Mouse (Mus musculus) ES-Bruce4 (cell line): ENCODE data around the gene Hoxb4. TPM values are rescaled to one million over a fixed set of nuclear protein-coding genes. Genes with fewer than 3 reads are reported as not detected.

Experiments used
- H3K27ac ChIP-seq: 2 replicates; pipeline ENCODE4 v1.5.1; 2012; ENCODE audit warnings: low read length, inconsistent platforms; ENCODE audit not compliant: insufficient read depth
- H3K27me3 ChIP-seq: 2 replicates; pipeline ENCODE4 v1.6.1; 2012; ENCODE audit warnings: mild to moderate bottlenecking, low read length, inconsistent platforms; ENCODE audit not compliant: control insufficient read depth, poor library complexity, insufficient read depth, severe bottlenecking
- H3K36me3 ChIP-seq: 2 replicates; pipeline ENCODE4 v1.6.1; 2012; ENCODE audit warnings: inconsistent platforms, mild to moderate bottlenecking, low read length, moderate library complexity; ENCODE audit not compliant: control insufficient read depth, poor library complexity, insufficient read depth, severe bottlenecking
- H3K4me1 ChIP-seq: one replicate; pipeline ENCODE4 v1.8.1; 2011; ENCODE audit warnings: low read length; ENCODE audit not compliant: control insufficient read depth, insufficient read depth
- H3K4me3 ChIP-seq: 2 replicates; pipeline ENCODE4 v1.5.1; 2011; ENCODE audit warnings: low read depth, mild to moderate bottlenecking, low read length
- H3K9ac ChIP-seq: 2 replicates; pipeline ENCODE4 v1.6.1; 2012; ENCODE audit warnings: low read depth, mild to moderate bottlenecking, inconsistent platforms; ENCODE audit not compliant: poor library complexity, severe bottlenecking
- H3K9me3 ChIP-seq: replicated peaks from 2 replicates; pipeline ENCODE4 v1.6.1; 2012; ENCODE audit warnings: mild to moderate bottlenecking, low read length, inconsistent platforms; ENCODE audit not compliant: control insufficient read depth, poor library complexity, insufficient read depth, severe bottlenecking
- CTCF ChIP-seq: IDR thresholded peaks from one replicate; pipeline ENCODE4 v1.8.1; 2011; ENCODE audit warnings: low read depth, low read length
- EP300 ChIP-seq: IDR thresholded peaks from 2 replicates; pipeline ENCODE4 v1.6.1; 2011; ENCODE audit warnings: low read depth, low read length; ENCODE audit not compliant: insufficient read depth
- POLR2A ChIP-seq: IDR thresholded peaks from one replicate; pipeline ENCODE4 v1.8.1; 2011; ENCODE audit warnings: low read length; ENCODE audit not compliant: insufficient read depth
- polyA plus RNA-seq: library from polyadenylated mRNA; stranded (reverse); fragments of >200 nt; gene quantifications from 2 replicates; pipeline ENCODE4 v1.2.4, GENCODE M21; 2011; ENCODE audit warnings: low read depth; ENCODE audit not compliant: missing spikeins, insufficient read depth, insufficient read length

Hoxb4 gene
- polyA plus RNA-seq, 1 experiment, result 0.70 TPM

DNA sequence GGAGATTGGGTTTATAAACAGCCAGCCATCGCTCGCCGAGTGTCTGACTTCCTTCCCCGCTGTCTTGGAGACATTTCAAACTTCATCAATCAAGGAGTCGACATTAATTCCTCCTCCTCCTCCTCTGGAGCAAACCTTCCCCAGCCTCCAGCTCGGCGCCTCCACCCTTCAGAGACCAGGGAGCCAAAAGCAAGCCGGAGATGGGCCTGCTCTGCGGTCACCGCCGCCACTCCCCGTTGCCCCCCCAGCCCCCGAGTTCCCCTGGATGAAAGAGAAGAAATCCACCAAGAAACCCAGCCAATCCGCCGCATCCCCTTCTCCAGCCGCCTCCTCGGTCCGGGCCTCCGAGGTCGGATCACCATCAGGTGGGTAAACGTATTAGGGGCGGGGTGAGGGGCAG is 33.8 kb downstream of the Hoxb4 start:
- Histone ChIP-seq H3K27me3 (peaks cover 53% of the 10 kb centered on the region), H3K4me3 (no peak overlapping the region)
- no peak for TF ChIP-seq EP300
- TF ChIP-seq CTCF, result no peak
- TF ChIP-seq POLR2A, result no peak

DNA sequence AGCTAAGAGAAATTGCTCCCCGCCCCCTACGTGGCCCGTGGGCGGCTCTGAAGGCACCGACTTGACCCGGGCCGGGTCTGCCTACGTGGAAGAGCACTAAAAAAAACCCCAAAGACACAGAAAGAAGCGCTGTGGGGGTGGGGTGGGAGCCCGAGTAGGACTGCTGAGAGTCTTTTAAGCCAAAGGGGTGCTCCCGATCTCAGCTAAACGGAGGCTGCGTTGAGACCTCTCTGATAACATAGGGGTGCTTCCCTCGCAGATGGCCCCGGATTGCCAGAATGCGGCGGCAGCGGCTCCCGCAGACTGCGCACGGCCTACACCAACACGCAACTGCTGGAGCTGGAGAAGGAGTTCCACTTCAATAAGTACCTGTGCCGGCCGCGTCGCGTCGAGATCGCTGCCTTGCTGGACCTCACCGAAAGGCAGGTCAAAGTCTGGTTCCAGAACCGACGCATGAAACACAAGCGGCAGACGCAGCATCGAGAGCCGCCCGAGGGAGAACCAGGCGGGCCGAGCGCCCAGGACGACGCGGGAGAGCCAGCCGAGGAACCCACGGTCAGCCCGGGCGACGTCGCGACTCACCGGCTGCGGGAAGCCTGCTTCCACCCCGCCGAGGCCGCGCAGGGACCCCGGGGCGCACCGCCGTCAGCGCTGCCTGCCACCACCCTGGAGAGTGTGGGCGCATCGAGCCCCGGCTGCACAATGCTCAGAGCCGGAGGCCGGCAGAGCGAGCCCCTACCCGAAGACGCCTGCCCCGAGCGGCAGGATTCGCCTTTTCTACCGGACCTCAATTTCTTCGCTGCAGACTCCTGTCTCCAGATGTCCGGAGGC is 34.8 kb downstream of the Hoxb4 start:
- Histone ChIP-seq H3K4me1 (peaks cover 2% of the 10 kb centered on the region), H3K9ac (no peak overlapping the region), H3K36me3 (no peaks in the 10 kb centered on the region), H3K9me3 (no peaks in the 10 kb centered on the region), H3K4me3 (peak overlapping the region; percentile 29), H3K27ac (no peak overlapping the region), H3K27me3 (peaks cover 49% of the 10 kb centered on the region)
- TF ChIP-seq CTCF, result no peak
- TF ChIP-seq POLR2A, result no peak

More for the DNA sequence above, 33.8 kb downstream of the Hoxb4 start:
- Histone ChIP-seq H3K36me3 (no peaks in the 10 kb centered on the region), H3K9ac (no peak overlapping the region), H3K27ac (no peak overlapping the region), H3K9me3 (no peaks in the 10 kb centered on the region), H3K4me1 (peaks cover 2% of the 10 kb centered on the region)

DNA sequence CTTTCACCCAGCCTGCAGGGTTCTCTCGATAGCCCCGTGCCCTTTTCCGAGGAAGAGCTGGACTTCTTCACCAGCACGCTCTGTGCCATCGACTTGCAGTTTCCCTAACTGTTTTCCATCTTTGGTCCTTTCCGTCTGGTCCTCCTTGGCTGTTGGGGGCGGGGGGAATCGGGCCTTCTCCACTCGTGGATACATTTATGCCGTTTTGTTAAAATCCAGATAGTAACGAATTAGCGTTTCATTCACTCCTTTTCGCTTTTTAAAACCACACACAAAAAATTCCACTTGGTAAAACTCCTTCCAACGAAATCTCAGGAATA is 35.4 kb downstream of the Hoxb4 start:
- peaks cover 2% of the 10 kb centered on the region for H3K4me1 ChIP-seq
- H3K36me3 ChIP-seq, result no peaks in the 10 kb centered on the region
- peaks cover 50% of the 10 kb centered on the region for H3K27me3 ChIP-seq
- no peaks in the 10 kb centered on the region for H3K9me3 ChIP-seq
- TF ChIP-seq CTCF (no peak), EP300 (no peak), POLR2A (no peak)
- H3K4me3 ChIP-seq, result 0 out of 2 replicates have a peak overlapping the region, but pooled peaks have one; percentile 29
- H3K27ac ChIP-seq, result no peak overlapping the region
- no peak overlapping the region for H3K9ac ChIP-seq

DNA sequence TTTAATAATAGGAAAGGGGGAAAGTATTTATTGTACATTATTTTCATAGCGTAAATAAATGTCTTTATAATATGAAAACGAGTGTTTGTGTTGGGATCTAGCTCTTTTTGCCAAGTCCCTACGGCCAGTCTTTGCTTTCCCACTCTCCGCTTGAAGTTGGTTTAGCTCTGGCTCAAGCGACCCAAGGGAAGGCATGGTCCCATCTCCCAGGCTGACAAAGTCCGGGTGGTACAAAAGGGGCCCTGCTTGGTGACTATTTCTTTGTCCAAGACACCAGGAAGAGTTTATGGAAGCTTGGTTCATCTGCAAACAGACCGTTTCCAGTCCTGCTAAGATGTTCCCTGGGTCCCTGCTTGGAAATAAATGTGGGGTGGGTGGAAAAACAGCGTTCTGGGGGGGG is 35.9 kb downstream of the Hoxb4 start:
- Histone ChIP-seq H3K9ac (no peak overlapping the region), H3K27me3 (peaks cover 48% of the 10 kb centered on the region), H3K27ac (no peak overlapping the region)

GRCm38 (mm10) chr11:96354376-96354775 is 36.3 kb downstream of the Hoxb4 start:
- Histone ChIP-seq H3K27ac (no peak overlapping the region), H3K4me1 (peaks cover 2% of the 10 kb centered on the region), H3K27me3 (peaks cover 48% of the 10 kb centered on the region), H3K9ac (no peak overlapping the region; the same call in 1 of the 2 replicates), H3K9me3 (no peaks in the 10 kb centered on the region), H3K4me3 (peak overlapping the region; percentile 36), H3K36me3 (no peaks in the 10 kb centered on the region)
- TF ChIP-seq EP300, result no peak
- TF ChIP-seq CTCF, result no peak
- TF ChIP-seq POLR2A, result no peak

More for the DNA sequence above, 35.9 kb downstream of the Hoxb4 start:
- no peak overlapping the region; the same call in 1 of the 2 replicates for H3K4me3 ChIP-seq
- no peaks in the 10 kb centered on the region for H3K36me3 ChIP-seq
- no peaks in the 10 kb centered on the region for H3K9me3 ChIP-seq
- H3K4me1 ChIP-seq, result peaks cover 2% of the 10 kb centered on the region
- TF ChIP-seq POLR2A, result no peak
- no peak for TF ChIP-seq EP300
- no peak for TF ChIP-seq CTCF

GRCm38 (mm10) chr11:96354801-96355311 is 36.8 kb downstream of the Hoxb4 start:
- Histone ChIP-seq H3K27ac (no peak overlapping the region), H3K9ac (no peak overlapping the region; the same call in 1 of the 2 replicates), H3K27me3 (peaks cover 48% of the 10 kb centered on the region), H3K4me3 (peak overlapping the region; percentile 36), H3K36me3 (no peaks in the 10 kb centered on the region), H3K4me1 (peaks cover 2% of the 10 kb centered on the region), H3K9me3 (no peaks in the 10 kb centered on the region)
- no peak for TF ChIP-seq EP300
- no peak for TF ChIP-seq POLR2A
- TF ChIP-seq CTCF, result no peak
